Mouse (Mus musculus) kidney, adult 9 months (tissue): ENCODE data around the gene C1s2.
"Not testable (repeated sequence)": the region's sequence is repeated elsewhere in the genome, so short reads cannot be mapped to it uniquely, and the experiment has no call there.

ENCODE experiments used
- DNase-seq: peaks from one replicate; pipeline ENCODE4 v3.0.0; 2022

C1s2 gene

DNA sequence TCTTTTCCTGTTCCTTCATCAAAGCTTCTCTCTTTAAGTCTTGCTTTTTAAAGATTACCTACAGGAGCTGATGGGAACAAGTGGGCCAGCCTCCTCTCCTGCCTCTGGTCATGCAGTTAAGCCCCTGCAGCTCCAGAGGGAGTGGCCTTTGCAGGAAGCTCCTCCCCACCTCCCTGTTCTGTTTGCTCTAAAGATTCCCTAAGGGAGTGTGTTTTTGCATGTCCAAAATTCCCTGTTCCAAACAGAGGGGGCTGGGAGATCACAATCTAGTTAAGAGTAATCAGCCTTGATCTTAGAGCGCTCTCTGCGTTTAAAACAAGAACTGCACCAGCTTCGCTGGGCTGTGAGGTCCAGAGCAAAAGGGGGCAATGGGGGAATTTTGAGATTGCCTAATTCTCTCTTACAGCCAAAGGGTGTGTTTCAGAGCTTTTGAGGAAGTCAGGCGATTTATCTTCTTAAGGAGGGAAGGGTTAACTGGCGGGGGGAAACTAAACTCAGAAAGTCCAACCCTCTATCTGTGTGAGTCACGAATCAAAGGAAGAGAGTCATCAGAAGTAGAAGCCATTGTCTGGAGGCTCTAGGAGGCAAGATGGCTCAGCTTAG lies 1.1 kb upstream of the C1s2 start:
- DNase-seq = not testable (repeated sequence)

DNA sequence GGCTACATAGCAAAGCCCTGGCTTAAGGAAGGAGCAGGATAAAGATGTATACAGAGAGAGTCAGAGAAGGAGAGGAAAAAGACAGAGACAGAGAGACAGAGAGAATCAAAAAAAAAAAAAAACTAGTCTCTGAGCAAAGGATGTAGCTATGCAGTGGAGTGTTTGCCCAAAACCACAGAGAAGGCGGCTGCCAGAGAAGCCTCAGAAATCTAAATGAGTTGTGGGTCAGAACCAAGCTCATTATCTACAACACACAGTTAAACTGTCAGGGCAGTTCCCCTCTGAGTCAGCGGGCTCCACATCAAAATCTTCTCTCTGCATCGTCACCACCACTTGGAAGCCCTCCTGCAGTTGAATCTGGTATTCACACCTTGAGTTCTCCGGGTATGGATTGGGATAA lies 5.1 kb downstream of the C1s2 start:
- DNase-seq = no peak

DNA sequence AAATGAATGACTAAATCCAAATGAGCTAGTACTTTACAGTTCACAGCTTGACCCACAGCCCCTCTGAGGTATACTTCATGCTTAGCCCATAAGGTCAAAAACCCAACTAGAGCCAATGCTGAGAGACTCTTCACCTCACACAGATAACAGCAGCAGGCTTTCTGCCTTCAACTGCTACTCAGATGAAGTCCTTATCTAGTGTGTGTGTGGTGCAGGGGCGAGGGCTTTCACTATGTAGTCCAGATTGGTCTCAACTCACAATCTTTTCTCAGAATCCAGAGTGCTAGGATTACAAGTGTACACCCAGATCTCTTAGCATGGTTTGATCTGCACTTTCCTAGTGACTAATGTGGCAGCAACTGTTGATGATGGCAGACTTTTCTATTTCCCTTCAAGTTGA lies 9.7 kb downstream of the C1s2 start:
- not testable (repeated sequence) for DNase-seq

DNA sequence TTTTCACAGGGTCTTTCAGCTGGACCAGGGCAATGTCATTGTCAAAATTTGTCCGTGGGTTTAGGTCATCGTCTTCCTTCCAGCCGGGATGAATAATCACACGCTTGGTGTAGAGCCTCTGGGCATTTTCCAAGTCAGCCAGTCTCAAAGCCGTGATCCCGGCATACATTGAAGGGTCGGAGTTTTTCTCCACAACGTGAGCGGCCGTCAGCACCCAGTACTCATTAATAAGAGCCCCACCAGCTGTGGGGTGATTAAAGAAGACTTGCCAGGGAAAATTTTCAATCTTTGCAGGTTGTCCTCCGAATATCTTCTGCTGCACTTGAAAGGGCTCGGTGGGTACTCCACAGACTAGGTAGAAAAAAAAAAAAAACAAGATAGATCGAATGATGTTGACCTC lies 10.3 kb downstream of the C1s2 start:
- no peak for DNase-seq

DNA sequence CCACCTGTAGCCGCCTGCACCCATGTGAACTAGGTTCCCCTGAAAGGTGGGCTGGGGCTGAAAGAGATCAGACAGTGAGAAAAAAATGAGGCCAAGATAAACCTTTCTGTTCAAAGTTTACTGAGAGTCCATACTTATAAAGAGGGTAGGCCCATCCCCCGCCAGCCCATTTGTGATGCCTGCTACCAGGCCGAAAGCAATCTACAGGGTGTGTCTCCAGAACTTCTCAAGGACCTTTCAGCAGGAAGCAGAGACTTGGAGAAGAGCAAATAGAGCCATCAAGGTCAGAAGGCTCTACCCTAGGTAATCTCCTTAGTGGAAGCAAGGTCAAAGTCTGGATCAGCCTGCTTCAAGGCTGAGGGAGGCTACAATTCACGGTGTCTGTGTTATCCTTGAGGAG lies 33.9 kb downstream of the C1s2 start:
- DNase-seq = no peak

DNA sequence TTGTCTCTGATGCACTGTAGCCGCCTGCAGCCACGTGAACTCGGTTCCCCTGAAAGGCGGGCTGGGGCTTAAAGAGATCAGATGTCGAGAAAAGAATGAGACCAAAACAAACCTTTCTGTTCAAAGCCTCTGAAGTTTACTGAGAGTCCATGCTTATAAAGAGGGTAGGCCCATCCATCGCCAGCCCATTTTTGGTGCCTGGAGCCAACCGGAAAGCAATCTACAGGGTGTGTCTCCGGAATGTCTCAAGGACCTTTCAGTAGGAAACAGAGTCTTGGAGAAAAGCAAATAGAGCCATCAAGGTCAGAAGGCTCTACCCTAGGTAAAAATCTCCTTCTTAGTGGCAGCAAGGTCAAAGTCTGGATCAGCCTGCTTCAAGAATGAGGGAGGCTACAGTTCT lies 42.8 kb downstream of the C1s2 start:
- no peak for DNase-seq

DNA sequence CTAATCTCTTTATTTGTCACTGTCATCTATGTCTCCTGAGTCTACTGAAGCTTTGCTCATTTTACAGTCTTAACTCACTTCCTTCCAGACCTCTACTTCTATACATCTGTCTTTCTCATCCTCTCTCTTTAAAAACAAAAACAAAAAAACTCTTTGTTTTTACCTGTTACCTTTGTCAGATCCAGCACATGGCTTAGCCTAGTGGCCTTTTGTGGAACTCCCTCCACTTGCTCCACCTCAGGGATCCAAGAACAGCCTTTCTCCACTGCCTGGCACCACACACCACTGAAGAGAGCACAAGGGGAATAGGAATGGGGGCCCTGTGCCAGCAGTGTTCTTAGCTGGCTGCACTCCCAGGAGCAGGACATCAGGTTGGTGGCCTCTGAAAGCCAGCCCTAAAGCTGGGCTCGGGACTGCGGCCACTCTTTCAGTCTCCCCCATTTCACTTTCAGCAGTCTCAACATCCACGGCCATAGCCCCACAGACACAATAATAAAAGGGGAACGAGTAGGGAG lies 43.6 kb downstream of the C1s2 start:
- DNase-seq = peak; percentile 8

DNA sequence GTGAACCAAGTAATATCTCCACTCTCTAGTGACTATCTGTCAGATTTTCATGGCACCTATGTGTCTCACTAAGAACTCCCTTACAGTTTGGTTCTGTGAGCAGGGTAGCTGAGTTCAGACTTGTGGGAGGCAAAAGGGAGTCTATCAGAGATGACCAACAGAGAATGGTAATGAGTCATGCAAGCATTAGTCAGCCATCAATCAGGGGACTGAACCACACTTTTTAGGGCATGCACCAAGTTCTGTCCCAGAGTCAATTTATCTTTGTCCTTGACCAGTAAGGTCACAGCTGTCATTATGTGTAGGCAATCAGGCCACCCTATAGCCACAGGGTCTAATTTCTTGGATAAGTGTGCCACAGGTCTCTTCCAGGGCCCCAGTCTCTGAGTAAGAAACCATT lies 47.1 kb downstream of the C1s2 start:
- no peak for DNase-seq

DNA sequence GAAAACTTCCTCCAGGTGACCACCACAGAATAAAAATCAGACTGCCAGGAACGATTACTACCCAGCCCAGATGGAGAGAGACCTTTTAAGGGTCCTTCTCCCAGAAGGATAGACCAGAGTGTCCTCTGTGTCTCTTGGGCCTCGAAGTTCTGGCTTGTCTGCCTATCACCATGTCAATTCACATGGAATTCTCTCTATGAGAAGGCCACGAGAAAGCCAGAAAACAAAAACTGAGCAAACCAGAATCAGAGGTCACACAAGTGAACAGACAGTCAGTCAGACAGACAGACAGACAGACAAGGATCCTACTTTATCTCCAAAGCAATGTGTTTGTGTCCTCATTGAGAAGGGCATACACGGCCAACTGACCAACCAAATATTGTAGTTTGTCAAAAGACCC lies 49.6 kb downstream of the C1s2 start:
- DNase-seq = no peak

DNA sequence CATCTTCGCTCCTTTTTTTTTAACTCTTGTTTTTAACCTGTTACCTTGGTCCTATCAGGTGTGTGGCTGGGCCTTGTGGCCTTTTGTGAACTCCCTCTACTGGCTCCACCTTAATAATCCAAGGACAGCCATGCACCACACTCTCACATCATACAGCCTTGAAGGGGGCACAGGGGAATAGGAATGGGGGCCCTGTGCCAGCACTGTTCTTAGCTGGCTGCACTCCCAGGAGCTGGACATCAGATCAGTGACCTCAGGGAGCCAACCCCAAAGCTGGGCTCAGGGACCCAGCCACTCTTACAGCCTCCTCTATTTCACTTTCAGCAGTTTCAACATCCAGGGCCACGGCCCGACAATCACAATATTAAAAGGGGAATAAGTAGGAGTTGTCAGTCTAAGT lies 50.1 kb downstream of the C1s2 start:
- DNase-seq = no peak

DNA sequence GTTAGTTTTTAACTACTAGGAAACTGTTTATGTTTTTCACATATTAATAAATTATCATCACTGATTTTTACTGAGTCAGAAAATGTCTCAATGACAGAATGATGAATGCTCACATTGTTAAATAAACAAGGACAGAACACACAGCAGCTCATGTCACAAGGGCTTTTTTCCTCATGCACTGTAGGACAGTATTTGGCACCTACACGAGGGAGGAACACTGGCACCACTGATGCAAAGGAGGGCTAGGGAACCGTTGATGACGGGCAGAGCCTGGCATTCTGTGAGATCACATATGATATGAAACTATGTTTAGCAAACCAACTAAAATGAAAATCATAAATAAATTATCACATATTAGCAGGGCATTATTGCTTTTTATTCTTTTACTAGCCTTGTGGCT lies 51.0 kb downstream of the C1s2 start:
- no peak for DNase-seq

DNA sequence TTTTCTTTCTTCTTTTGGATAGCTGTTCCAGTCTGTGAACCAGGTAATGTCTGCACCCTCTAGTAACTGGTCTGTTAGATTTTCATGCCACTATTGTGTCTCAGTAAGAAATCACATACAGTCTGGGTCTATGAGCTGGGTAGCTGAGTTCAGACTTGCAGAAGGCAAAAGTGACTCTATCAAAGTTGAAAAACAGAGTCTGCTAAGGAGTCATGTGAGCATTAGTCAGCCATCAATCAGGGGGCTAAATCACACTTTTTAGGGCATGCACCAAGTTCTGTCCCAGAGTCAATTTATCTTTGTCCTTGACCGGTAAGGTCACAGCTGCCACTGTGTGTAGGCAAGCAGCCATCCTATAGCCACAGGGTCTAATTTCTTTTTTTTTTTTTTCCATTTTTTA lies 53.7 kb downstream of the C1s2 start:
- DNase-seq = no peak

DNA sequence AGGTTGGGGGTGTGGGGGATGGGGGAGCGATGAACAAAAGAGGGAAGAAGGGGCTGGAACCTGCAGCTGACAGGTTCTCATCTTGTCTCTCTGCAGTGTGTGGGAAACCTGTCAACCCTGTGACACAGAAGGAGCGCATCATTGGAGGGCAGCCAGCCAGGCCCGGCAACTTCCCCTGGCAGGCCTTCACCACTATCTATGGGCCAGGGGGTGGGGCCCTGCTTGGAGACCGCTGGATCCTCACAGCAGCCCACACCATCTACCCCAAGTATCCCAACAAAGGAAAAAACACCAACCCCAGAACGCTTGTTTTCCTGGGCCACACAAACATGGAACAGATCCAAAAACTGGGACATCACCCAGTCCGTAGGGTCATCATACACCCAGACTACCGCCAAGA lies 55.7 kb downstream of the C1s2 start:
- DNase-seq = not testable (repeated sequence)

DNA sequence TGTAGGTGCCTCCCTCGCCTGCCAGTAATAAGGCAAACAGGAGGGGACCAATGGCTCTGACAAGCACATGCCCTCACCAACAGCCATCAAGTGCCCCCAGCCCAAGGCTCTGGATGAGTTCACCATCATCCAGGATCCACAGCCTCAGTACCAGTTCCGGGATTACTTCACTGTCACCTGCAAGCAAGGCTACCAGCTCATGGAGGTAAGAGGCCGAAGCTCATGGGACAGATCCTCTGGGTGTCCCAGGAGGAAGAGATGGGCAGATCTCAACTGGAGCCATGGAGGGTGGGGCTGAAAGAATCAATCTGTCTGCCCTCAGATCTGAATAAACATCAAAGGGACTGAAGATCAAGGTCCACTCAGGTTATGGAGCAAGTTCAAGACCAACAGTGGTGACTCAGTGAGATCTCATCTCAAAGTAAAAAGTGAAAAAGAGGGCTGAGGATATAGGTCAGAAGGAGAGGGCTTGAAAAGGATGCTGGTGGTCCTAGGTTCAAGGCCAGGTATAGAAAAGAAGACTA lies 60.7 kb downstream of the C1s2 start:
- DNase-seq = not testable (repeated sequence)
